Mouse (Mus musculus) midbrain, embryonic 13.5 days (tissue): ENCODE results near the gene Emc4. TPM values are rescaled to one million over a fixed set of nuclear protein-coding genes. Genes with fewer than 3 reads are reported as not detected.

Experiments
- ATAC-seq: fragments of 200-750 bp; cut with Nextera tagmentation; 2 replicates; pipeline ENCODE4 v1.8.0; 2017; ENCODE audit warnings: mild to moderate bottlenecking, moderate TSS enrichment, moderate library complexity
- H3K27ac ChIP-seq: fragments of 300-500 bp; sonication (generic); 2 replicates; pipeline ENCODE4 v1.5.1; 2015; ENCODE audit warnings: inconsistent platforms, mild to moderate bottlenecking, moderate library complexity
- H3K27me3 ChIP-seq: fragments of 300-500 bp; sonication (generic); 2 replicates; pipeline ENCODE4 v1.6.1; 2015; ENCODE audit warnings: mild to moderate bottlenecking, inconsistent platforms
- H3K36me3 ChIP-seq: fragments of 300-500 bp; sonication (generic); 2 replicates; pipeline ENCODE4 v1.6.1; 2015; ENCODE audit warnings: mild to moderate bottlenecking, inconsistent platforms
- H3K4me1 ChIP-seq: fragments of 300-500 bp; sonication (generic); replicated peaks from 2 replicates; pipeline ENCODE4 v1.6.1; 2015; ENCODE audit warnings: inconsistent platforms
- H3K4me2 ChIP-seq: fragments of 300-500 bp; sonication (generic); replicated peaks from 2 replicates; pipeline ENCODE4 v1.6.1; 2015; ENCODE audit warnings: moderate library complexity, mild to moderate bottlenecking, inconsistent platforms
- H3K4me3 ChIP-seq: fragments of 300-500 bp; sonication (generic); replicated peaks from 2 replicates; pipeline ENCODE4 v1.5.1; 2015; ENCODE audit warnings: mild to moderate bottlenecking, inconsistent platforms
- H3K9ac ChIP-seq: fragments of 300-500 bp; sonication (generic); replicated peaks from 2 replicates; pipeline ENCODE4 v1.6.1; 2015; ENCODE audit warnings: mild to moderate bottlenecking, inconsistent platforms
- H3K9me3 ChIP-seq: fragments of 300-500 bp; sonication (generic); 2 replicates; pipeline ENCODE4 v1.6.1; 2016; ENCODE audit warnings: mild to moderate bottlenecking, inconsistent platforms
- WGBS: fragments of 180-500 bp; shearing (Covaris S2); methylation state at CpG from one replicate; pipeline ENCODE4 v1.1.7; 2015; 5-methylcytosine and 5-hydroxymethylcytosine counted together
- polyA plus RNA-seq: library from polyadenylated mRNA; unstranded; fragments of >200 nt; fragmentation: Nextera tagmentation; extraction: Ambion mirVana; gene quantifications from 2 replicates; pipeline ENCODE4 v1.2.1, GENCODE M21; 2015

Emc4 gene
- polyA plus RNA-seq, 1 experiment from 2014 or later = 152 TPM

- ATAC-seq = no peak
- H3K4me1 ChIP-seq = 0 out of 2 replicates have a peak, but pooled peaks cover 4% of the 10 kb centered on the region
- no peak overlapping the region for H3K4me2 ChIP-seq
- 53% methylated on average over 4 of the region's 4 CpGs for WGBS
- no peak overlapping the region for H3K9ac ChIP-seq
- H3K27ac ChIP-seq = no peak overlapping the region
- no peaks in the 10 kb centered on the region for H3K36me3 ChIP-seq
- H3K27me3 ChIP-seq = 0 out of 2 replicates have a peak, but pooled peaks cover 3% of the 10 kb centered on the region
- H3K9me3 ChIP-seq = no peaks in the 10 kb centered on the region
- no peak overlapping the region for H3K4me3 ChIP-seq
Observed at GRCm38 (mm10) chr2:112373141-112373540, 5.3 kb upstream of the Emc4 start.

- Histone ChIP-seq H3K9me3 (no peaks in the 10 kb centered on the region), H3K4me3 (no peak overlapping the region), H3K36me3 (0 out of 2 replicates have a peak, but pooled peaks cover 2% of the 10 kb centered on the region), H3K27ac (no peak overlapping the region), H3K27me3 (no peaks in the 10 kb centered on the region), H3K4me1 (peaks cover 17% of the 10 kb centered on the region), H3K4me2 (no peak overlapping the region), H3K9ac (no peak overlapping the region)
- ATAC-seq = no peak
- 77% methylated on average over 5 of the region's 5 CpGs for WGBS
Observed at GRCm38 (mm10) chr2:112369941-112370340, 2.1 kb upstream of the Emc4 start.

DNA sequence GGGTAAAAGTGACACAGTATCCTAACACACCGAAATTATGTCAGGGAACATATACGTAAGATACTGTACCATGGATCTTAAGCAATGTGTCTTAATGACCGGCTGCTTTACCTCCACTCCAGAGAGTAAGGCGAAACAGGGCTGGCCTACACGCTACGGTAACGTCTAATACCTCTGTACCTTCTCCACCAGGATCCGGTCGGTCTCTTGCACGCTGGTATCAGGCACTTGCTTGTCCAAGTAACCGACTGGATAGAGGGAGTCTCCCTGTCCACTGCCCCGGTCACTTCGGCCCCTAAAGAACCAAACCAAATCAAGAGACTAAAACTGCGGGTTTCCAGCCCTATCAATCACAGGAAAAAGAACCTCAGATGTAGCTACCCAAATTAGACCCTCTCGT lies 605 bp downstream of the Emc4 start:
- Histone ChIP-seq H3K4me3 (peak overlapping the region; percentile 86), H3K9me3 (no peaks in the 10 kb centered on the region), H3K4me1 (peaks cover 17% of the 10 kb centered on the region), H3K27me3 (no peaks in the 10 kb centered on the region), H3K36me3 (peaks cover 26% of the 10 kb centered on the region), H3K9ac (peak overlapping the region; percentile 79), H3K27ac (no peak overlapping the region; the same call in 1 of the 2 replicates), H3K4me2 (peak overlapping the region; percentile 70)
- ATAC-seq = peak; percentile 47
- 20% methylated on average over 15 of the region's 15 CpGs for WGBS

GRCm38 (mm10) chr2:112360781-112361169 lies 7.1 kb downstream of the Emc4 start:
- ATAC-seq = no peak
- Histone ChIP-seq H3K4me1 (no peaks in the 10 kb centered on the region), H3K36me3 (peaks cover 84% of the 10 kb centered on the region), H3K27me3 (no peaks in the 10 kb centered on the region), H3K4me3 (no peak overlapping the region), H3K27ac (no peak overlapping the region), H3K9ac (no peak overlapping the region), H3K9me3 (no peaks in the 10 kb centered on the region), H3K4me2 (no peak overlapping the region)
- WGBS = 91% methylated on average over 2 of the region's 2 CpGs

DNA sequence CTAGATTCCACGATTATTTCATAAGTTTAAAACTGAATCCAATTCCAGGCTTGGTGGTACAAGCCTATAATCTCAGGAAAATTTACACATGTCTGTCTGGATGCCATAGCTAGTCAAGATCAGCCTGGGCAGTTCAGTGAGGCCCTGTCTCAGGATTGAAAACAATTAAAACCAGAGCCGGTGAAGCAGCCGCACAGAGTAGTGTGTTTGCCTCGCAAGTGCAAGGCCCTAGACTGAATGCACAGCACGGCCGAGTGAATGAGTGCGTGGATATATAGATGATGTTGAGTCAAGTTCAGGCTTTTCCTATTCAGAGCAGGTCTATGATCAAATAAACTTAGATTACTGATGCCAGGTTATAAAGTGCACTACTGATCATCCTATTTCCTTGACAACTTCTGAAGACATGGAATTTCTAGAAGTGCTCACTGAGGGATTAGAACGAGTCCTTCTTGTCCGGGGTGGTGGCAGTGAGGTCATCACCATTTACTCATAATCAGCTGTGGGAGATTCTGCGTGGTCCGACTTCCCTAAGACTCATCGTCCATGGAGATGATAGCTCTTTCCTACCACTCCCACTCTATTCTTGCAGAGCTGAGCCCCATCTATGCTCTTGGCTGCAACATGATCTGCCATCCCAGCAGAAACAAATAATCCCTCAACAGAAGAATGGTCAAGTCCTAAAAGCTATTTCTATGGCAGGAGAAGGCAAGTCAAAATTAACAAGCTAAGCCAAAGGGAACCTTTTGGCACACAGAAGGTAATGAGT lies 7.6 kb downstream of the Emc4 start:
- Histone ChIP-seq H3K9ac (no peak overlapping the region), H3K4me3 (no peak overlapping the region), H3K36me3 (peaks cover 86% of the 10 kb centered on the region), H3K27me3 (no peaks in the 10 kb centered on the region), H3K4me2 (no peak overlapping the region), H3K27ac (no peak overlapping the region), H3K9me3 (no peaks in the 10 kb centered on the region), H3K4me1 (no peaks in the 10 kb centered on the region)
- no peak for ATAC-seq
- 92% methylated on average over 12 of the region's 12 CpGs for WGBS

GRCm38 (mm10) chr2:112359611-112360010 lies 8.2 kb downstream of the Emc4 start:
- ATAC-seq = no peak

DNA sequence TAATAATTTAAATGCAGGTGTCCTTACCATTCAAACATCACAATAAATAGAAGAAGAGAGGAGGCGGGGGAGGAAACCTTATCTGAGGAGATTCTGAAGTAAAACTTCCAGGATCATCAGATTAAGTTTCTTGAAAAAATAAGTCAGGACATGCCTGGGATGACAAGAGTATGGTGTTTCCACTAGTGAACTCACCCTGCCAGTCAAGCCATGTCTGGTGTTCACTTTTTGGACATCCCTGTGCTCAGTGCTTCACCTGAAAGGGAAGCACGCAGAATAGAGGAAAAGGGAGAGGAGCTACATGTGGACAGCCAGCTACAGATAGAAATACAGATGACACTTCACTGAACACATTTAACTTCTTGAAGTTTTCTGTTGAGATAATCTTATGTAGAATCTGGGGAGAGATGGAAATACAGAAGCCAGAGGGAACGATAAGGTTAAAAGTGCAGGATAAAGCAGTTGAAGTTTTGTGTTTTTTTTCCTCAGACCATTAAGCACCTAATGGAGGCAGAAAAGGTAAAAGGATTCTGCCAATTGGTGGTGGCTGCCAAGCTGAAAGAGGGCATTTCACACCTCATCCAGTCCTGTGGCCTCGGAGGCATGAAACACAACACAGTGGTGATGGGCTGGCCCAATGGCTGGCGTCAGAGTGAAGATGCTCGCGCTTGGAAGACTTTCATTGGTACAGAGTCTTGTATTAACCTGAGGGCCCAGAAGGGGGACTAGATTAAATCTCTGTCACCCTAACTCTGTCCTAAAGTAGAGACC lies 14.0 kb downstream of the Emc4 start:
- no peak overlapping the region for H3K9ac ChIP-seq
- 91% methylated on average over 7 of the region's 7 CpGs for WGBS
- H3K4me3 ChIP-seq = no peak overlapping the region
- H3K36me3 ChIP-seq = peaks cover 78% of the 10 kb centered on the region
- no peak overlapping the region for H3K4me2 ChIP-seq
- H3K9me3 ChIP-seq = no peaks in the 10 kb centered on the region
- no peaks in the 10 kb centered on the region for H3K27me3 ChIP-seq
- no peak for ATAC-seq
- H3K4me1 ChIP-seq = no peaks in the 10 kb centered on the region
- H3K27ac ChIP-seq = no peak overlapping the region

More at GRCm38 (mm10) chr2:112359611-112360010, 8.2 kb downstream of the Emc4 start:
- WGBS = 83% methylated on average over 2 of the region's 2 CpGs
- no peaks in the 10 kb centered on the region for H3K9me3 ChIP-seq
- no peak overlapping the region for H3K27ac ChIP-seq
- no peak overlapping the region for H3K4me3 ChIP-seq
- no peak overlapping the region for H3K4me2 ChIP-seq
- H3K4me1 ChIP-seq = no peaks in the 10 kb centered on the region
- no peaks in the 10 kb centered on the region for H3K27me3 ChIP-seq
- peaks cover 85% of the 10 kb centered on the region for H3K36me3 ChIP-seq
- no peak overlapping the region for H3K9ac ChIP-seq

- peaks cover 64% of the 10 kb centered on the region for H3K36me3 ChIP-seq
- no peaks in the 10 kb centered on the region for H3K27me3 ChIP-seq
- ATAC-seq = no peak
- H3K4me3 ChIP-seq = no peak overlapping the region
- H3K9me3 ChIP-seq = no peaks in the 10 kb centered on the region
- H3K9ac ChIP-seq = no peak overlapping the region
- 91% methylated on average over 3 of the region's 3 CpGs for WGBS
- no peak overlapping the region for H3K27ac ChIP-seq
- no peaks in the 10 kb centered on the region for H3K4me1 ChIP-seq
- no peak overlapping the region for H3K4me2 ChIP-seq
Observed at GRCm38 (mm10) chr2:112348246-112348645, 19.6 kb downstream of the Emc4 start.

DNA sequence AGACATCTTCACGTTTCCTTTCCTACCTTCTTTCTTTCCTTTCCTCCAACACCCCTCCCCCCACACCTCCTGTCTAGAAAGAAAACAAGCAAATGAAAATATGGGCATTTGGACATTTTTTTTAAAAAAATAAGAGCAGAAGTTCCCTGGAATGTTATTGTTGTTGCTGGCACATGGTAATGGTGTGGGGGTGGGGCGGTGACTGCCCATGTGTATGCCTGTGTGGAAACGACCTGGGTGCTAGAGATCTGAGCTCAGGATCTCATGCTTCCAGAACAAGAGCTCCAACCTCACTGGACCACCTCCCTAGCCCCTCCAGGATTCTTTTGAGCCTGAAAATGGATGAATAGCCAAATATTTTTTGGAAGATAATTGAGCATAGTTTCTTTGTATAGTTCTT lies 26.7 kb downstream of the Emc4 start:
- Histone ChIP-seq H3K36me3 (peaks cover 44% of the 10 kb centered on the region), H3K4me3 (no peak overlapping the region), H3K27me3 (no peaks in the 10 kb centered on the region), H3K4me2 (no peak overlapping the region), H3K9me3 (no peaks in the 10 kb centered on the region), H3K27ac (no peak overlapping the region), H3K9ac (no peak overlapping the region), H3K4me1 (no peaks in the 10 kb centered on the region)
- WGBS = 79% methylated on average over 3 of the region's 3 CpGs
- no peak for ATAC-seq

- no peak for ATAC-seq
- WGBS = 92% methylated on average over 2 of the region's 2 CpGs
- no peaks in the 10 kb centered on the region for H3K9me3 ChIP-seq
- no peaks in the 10 kb centered on the region for H3K4me1 ChIP-seq
- H3K4me3 ChIP-seq = no peak overlapping the region
- H3K36me3 ChIP-seq = peaks cover 42% of the 10 kb centered on the region
- H3K4me2 ChIP-seq = no peak overlapping the region
- no peaks in the 10 kb centered on the region for H3K27me3 ChIP-seq
- H3K9ac ChIP-seq = no peak overlapping the region
- H3K27ac ChIP-seq = no peak overlapping the region
Observed at GRCm38 (mm10) chr2:112339736-112340135, 28.1 kb downstream of the Emc4 start.

DNA sequence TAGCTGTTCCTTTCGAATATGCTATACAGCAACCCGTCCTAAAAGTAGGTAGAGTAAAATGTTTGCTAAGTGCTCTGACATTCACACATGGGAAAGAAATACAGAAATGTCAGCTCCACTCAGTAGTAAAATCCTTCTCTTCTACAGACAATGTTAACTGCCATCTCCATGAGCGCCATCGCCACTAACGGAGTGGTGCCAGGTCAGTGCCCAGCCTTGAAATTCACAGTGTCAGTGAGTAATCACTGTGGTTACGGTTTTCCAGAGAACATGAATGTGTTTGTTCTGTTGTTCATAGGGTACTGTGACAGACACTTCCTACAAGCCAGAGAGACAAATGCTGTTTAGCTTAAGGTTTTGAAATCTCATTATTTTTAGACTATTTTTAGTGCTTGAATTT lies 30.6 kb downstream of the Emc4 start:
- H3K27me3 ChIP-seq = no peaks in the 10 kb centered on the region

More for the DNA sequence above, 30.6 kb downstream of the Emc4 start:
- ATAC-seq = no peak
- Histone ChIP-seq H3K4me3 (no peak overlapping the region), H3K4me1 (no peaks in the 10 kb centered on the region), H3K36me3 (peaks cover 41% of the 10 kb centered on the region), H3K9ac (no peak overlapping the region), H3K4me2 (no peak overlapping the region), H3K9me3 (no peaks in the 10 kb centered on the region), H3K27ac (no peak overlapping the region)
- 91% methylated on average over 6 of the region's 6 CpGs for WGBS
